17 mouse cellular contexts compared by ENCODE assay signal in the genomic region with DNA sequence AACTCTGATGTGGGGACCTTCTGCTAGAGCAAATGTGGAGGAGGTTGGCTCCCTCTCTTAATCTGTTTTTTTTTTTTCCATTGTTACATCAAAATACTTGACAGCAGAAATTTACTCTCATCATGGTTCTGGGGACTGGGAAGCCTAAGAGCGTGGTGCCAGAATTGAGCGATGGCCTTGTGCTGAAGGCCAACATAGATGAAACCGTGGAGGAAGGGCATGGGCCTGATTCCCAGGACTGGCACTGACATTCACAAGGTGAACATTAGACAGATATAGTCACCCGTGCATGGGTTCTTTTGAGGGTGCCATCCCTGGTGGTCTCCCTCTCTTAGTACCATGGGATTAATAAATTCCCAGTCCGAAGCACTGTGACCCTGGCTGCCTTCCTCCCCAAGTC. TPM values are rescaled to one million over a fixed set of nuclear protein-coding genes. Genes with fewer than 3 reads are reported as not detected.
DNase-seq lines count a peak whose midpoint lies in the region.
"Had no signal": no experiment of that assay in that cellular context is flagged by ENCODE, and none has a peak within 500 bp of the region (broad histone marks: within the 10 kb centered on the region; RNA-seq: fewer than 3 reads in every experiment).

No protein-coding gene starts in this region.

- intact Hi-C loops in gastrocnemius, postnatal 36 days (cut with DNase I): no loop called here

- peak; percentile 78 to 88 for DNase-seq in adrenal gland, adult (ENCODE audit: inconsistent age in 2 of 2, low spot score in 1 of 2)
- DNase-seq in adrenal gland, postnatal 4 days (ENCODE audit: low spot score in 2 of 2): no peak
- peak; percentile 11 for DNase-seq in ovary, postnatal 36 days (ENCODE audit: low spot score)
- no peak for DNase-seq in ovary, postnatal 10 days (ENCODE audit: low spot score)
- peak; percentile 50 for DNase-seq in adrenal gland, postnatal 25 days
- no peak for DNase-seq in gastrocnemius, postnatal 36 days
- no peak for DNase-seq in frontal cortex, postnatal 36 days (ENCODE audit: low spot score in 2 of 2)
- DNase-seq: cerebellum, adult 11 months; cerebellum, adult 2 months; cerebellum, adult 9-11 months; cerebellum, postnatal 25 days; gastrocnemius, postnatal 25 days; heart, postnatal 10 days; heart, postnatal 36 days; kidney, adult 18-20 months had no signal

RNA-seq across cellular contexts. Expression of a gene that starts 9.8 kb away (rescaled TPM):
- total RNA-seq in adrenal gland, postnatal 4 days (2021): 10 to 100 TPM; 29.8 to 31.3 TPM
- total RNA-seq in adrenal gland, postnatal 25 days (2021): 34.7 and 37.6 TPM in 2 replicates
- total RNA-seq in gastrocnemius, postnatal 36 days (2021): 1 to 10 TPM; 7.2 to 8.2 TPM

RNA-seq across cellular contexts. Expression of a gene that starts 34.5 kb away (rescaled TPM):
- 1 to 10 TPM; 1.6 to 2.2 TPM for total RNA-seq in adrenal gland, postnatal 4 days (2021)
- total RNA-seq in adrenal gland, postnatal 25 days (2021): 1.7 and 1.9 TPM in 2 replicates
- 1 to 10 TPM in 1 of 2 experiments, under 1 TPM in 1; 0.81 to 1.1 TPM for total RNA-seq in gastrocnemius, postnatal 36 days (2021)

RNA-seq across cellular contexts. Expression of a gene that starts 41.0 kb away (rescaled TPM):
- total RNA-seq in adrenal gland, postnatal 4 days (2021): 1 to 10 TPM; 2.1 to 2.8 TPM
- total RNA-seq in adrenal gland, postnatal 25 days (2021): 1.4 and 1.9 TPM in 2 replicates
- 1 to 10 TPM; 2.4 to 3.3 TPM for total RNA-seq in gastrocnemius, postnatal 36 days (2021)
- total RNA-seq: common myeloid progenitor, adult 5-6 weeks; granulocyte monocyte progenitor cell, adult 5-6 weeks had no signal

Comparison
In these comparisons a context has a peak if more than half of its experiments do, and no peak if none do; other contexts are left out.
1. DNase-seq: peak in adrenal gland, adult (2 of 2), ovary, postnatal 36 days (single experiment) and adrenal gland, postnatal 25 days (single experiment); none in adrenal gland, postnatal 4 days (0 of 2), ovary, postnatal 10 days (single experiment), gastrocnemius, postnatal 36 days (0 of 2) and frontal cortex, postnatal 36 days (0 of 2).